ENCODE assay signal across 23 mouse cellular contexts in genomic region chr6:117489161-117489560, GRCm38 (mm10).
A peak's percentile ranks its signal among the peaks of the same experiment; 100 is the strongest.
DNase-seq lines count a peak whose midpoint lies in the region; ATAC-seq and TF ChIP-seq lines count a peak whose summit lies in the region.
"Had no signal": no experiment of that assay in that cellular context is flagged by ENCODE, and none has a peak within 500 bp of the region (broad histone marks: within the 10 kb centered on the region; RNA-seq: fewer than 3 reads in every experiment).

No protein-coding gene starts in this region.

- 95% methylated on average over 4 of the region's 4 CpGs for WGBS in heart, adult 2 months

- intact Hi-C loops in gastrocnemius, adult 2 months (cut with DNase I), result no loop called here
- intact Hi-C loops in heart, adult 2 months (cut with DNase I), result loop anchor here (2.0 kb wide), 1 partner anchor 50 kb away; no protein-coding TSS in a partner anchor
- intact Hi-C loops in heart, postnatal 36 days (cut with DNase I), result no loop called here

- no peak for TF ChIP-seq CTCF in gastrocnemius, adult 2 months (IDR thresholded peaks at IDR 0.05)
- no peak for TF ChIP-seq CTCF in heart, adult 2 months (IDR thresholded peaks at IDR 0.05)

- TF ChIP-seq POLR2A in heart, adult 2 months (IDR thresholded peaks at IDR 0.05; ENCODE audit: insufficient read depth, low read depth, low read length), result no peak

- H3K4me1 ChIP-seq in heart, adult 2 months (ENCODE audit: control insufficient read depth, insufficient read depth, low read length), result peaks cover 6% of the 10 kb centered on the region
- H3K4me1 ChIP-seq: forebrain, embryonic 13.5 days; forebrain, embryonic 15.5 days had no signal

- peak; percentile 54 to 74 for DNase-seq in cerebellum, postnatal 10 days
- DNase-seq in gastrocnemius, adult 2 months, result no peak
- DNase-seq in gastrocnemius, postnatal 25 days, result no peak
- no peak for DNase-seq in heart, adult 2 months
- no peak for DNase-seq in heart, postnatal 36 days
- DNase-seq: adrenal gland, adult 8-10 months; adrenal gland, postnatal 14 days; adrenal gland, postnatal 36 days; B cell, adult 2 months; cerebellum, adult 11 months; cerebellum, adult 18-20 months; cerebellum, adult 8-10 months; cerebellum, postnatal 25 days; forebrain, postnatal 0 days had no signal

- ATAC-seq in cerebellum, adult (ENCODE audit: insufficient number of reproducible peaks, low FRiP score, low TSS enrichment), result no peak
- ATAC-seq: activated CD4-positive, CD25-positive, alpha-beta regulatory T cell, adult 4 months; CD4-positive, CD25-positive, alpha-beta regulatory T cell, adult 4 months; forebrain, embryonic 13.5 days; forebrain, embryonic 15.5 days; forebrain, postnatal 0 days; Patski had no signal

- no peaks in the 10 kb centered on the region for H3K36me3 ChIP-seq in heart, adult 2 months (ENCODE audit: control insufficient read depth, insufficient read depth, low read length)
- H3K36me3 ChIP-seq: embryonic facial prominence, embryonic 10.5 days; embryonic facial prominence, embryonic 12.5 days; forebrain, embryonic 15.5 days; G1E had no signal

- H3K79me2 ChIP-seq in heart, adult 2 months (replicated peaks; ENCODE audit: control insufficient read depth, insufficient read depth, low read length), result no peaks in the 10 kb centered on the region

- no peak overlapping the region for H3K4me3 ChIP-seq in gastrocnemius, adult 2 months
- no peak overlapping the region for H3K4me3 ChIP-seq in heart, adult 2 months
- H3K4me3 ChIP-seq: embryonic facial prominence, embryonic 10.5 days; embryonic facial prominence, embryonic 12.5 days; forebrain, embryonic 13.5 days; forebrain, embryonic 15.5 days had no signal

- TF ChIP-seq EP300 in heart, adult 2 months (IDR thresholded peaks at IDR 0.05; ENCODE audit: insufficient read depth, low read depth, low read length), result no peak

- no peak overlapping the region for H3K9ac ChIP-seq in heart, adult 2 months (ENCODE audit: low read depth, low read length)
- H3K9ac ChIP-seq: embryonic facial prominence, embryonic 12.5 days; forebrain, embryonic 13.5 days; forebrain, embryonic 15.5 days; forebrain, postnatal 0 days had no signal

- H3K27ac ChIP-seq in gastrocnemius, adult 2 months, result peak overlapping the region; percentile 63; the same call in 1 of the 2 replicates
- H3K27ac ChIP-seq in heart, adult 2 months, result peak overlapping the region; percentile 56; the same call in 1 of the 2 replicates
- H3K27ac ChIP-seq: embryonic facial prominence, embryonic 10.5 days; embryonic facial prominence, embryonic 12.5 days; forebrain, embryonic 13.5 days; forebrain, embryonic 15.5 days had no signal

- H3K27me3 ChIP-seq in heart, adult 2 months (ENCODE audit: control insufficient read depth, insufficient read depth, low read length), result no peaks in the 10 kb centered on the region
- H3K27me3 ChIP-seq: embryonic facial prominence, embryonic 12.5 days; forebrain, embryonic 13.5 days; forebrain, embryonic 15.5 days; Patski had no signal

Comparison
In these comparisons a context has a peak if more than half of its experiments do, and no peak if none do; other contexts are left out.
1. DNase-seq: peak in cerebellum, postnatal 10 days (2 of 2); none in gastrocnemius, adult 2 months (single experiment), gastrocnemius, postnatal 25 days (single experiment), heart, adult 2 months (0 of 2) and heart, postnatal 36 days (0 of 2).